Mouse (Mus musculus): ENCODE data around the gene Cbs.
A peak's percentile ranks its signal among the peaks of the same experiment; 100 is the strongest.
"Not testable (repeated sequence)": the region's sequence is repeated elsewhere in the genome, so short reads cannot be mapped to it uniquely, and the experiment has no call there.

Cbs gene

GRCm38 (mm10) chr17:31642913-31643312 is 5.9 kb upstream of the Cbs start:
- no peak for DNase-seq

GRCm38 (mm10) chr17:31642331-31642730 is 5.3 kb upstream of the Cbs start:
- DNase-seq, result no peak

- no peak for DNase-seq
Observed at GRCm38 (mm10) chr17:31639651-31640050, 2.6 kb upstream of the Cbs start.

GRCm38 (mm10) chr17:31637866-31638570 is 980 bp upstream of the Cbs start:
- DNase-seq, result peak in 1 of 2 experiments; percentile 30

- DNase-seq, result no peak
Observed at GRCm38 (mm10) chr17:31636277-31636941, 629 bp downstream of the Cbs start.

GRCm38 (mm10) chr17:31635781-31636180 is 1.3 kb downstream of the Cbs start:
- no peak for DNase-seq

- no peak for DNase-seq
Observed at GRCm38 (mm10) chr17:31634896-31635295, 2.1 kb downstream of the Cbs start.

- DNase-seq, result no peak
Observed at GRCm38 (mm10) chr17:31633007-31633406, 4.0 kb downstream of the Cbs start.

- DNase-seq, result no peak
Observed at GRCm38 (mm10) chr17:31631081-31631800, 5.8 kb downstream of the Cbs start.

- no peak for DNase-seq
Observed at GRCm38 (mm10) chr17:31627961-31628360, 9.1 kb downstream of the Cbs start.

- DNase-seq, result no peak
Observed at GRCm38 (mm10) chr17:31623101-31623500, 13.9 kb downstream of the Cbs start.

GRCm38 (mm10) chr17:31613086-31613755 is 23.8 kb downstream of the Cbs start:
- DNase-seq, result peak in 1 of 2 experiments; percentile 12

- no peak for DNase-seq
Observed at GRCm38 (mm10) chr17:31609895-31610294, 27.1 kb downstream of the Cbs start.

- DNase-seq, result not testable (repeated sequence)
Observed at GRCm38 (mm10) chr17:31609173-31609572, 27.9 kb downstream of the Cbs start.

GRCm38 (mm10) chr17:31607256-31607951 is 29.6 kb downstream of the Cbs start:
- DNase-seq, result no peak

GRCm38 (mm10) chr17:31606424-31606823 is 30.6 kb downstream of the Cbs start:
- no peak for DNase-seq

GRCm38 (mm10) chr17:31598593-31598992 is 38.4 kb downstream of the Cbs start:
- no peak for DNase-seq

- no peak for DNase-seq
Observed at GRCm38 (mm10) chr17:31597957-31598356, 39.1 kb downstream of the Cbs start.

- no peak for DNase-seq
Observed at GRCm38 (mm10) chr17:31595077-31595476, 42.0 kb downstream of the Cbs start.

- DNase-seq, result no peak
Observed at GRCm38 (mm10) chr17:31594590-31594989, 42.4 kb downstream of the Cbs start.

- no peak for DNase-seq
Observed at GRCm38 (mm10) chr17:31590846-31591245, 46.2 kb downstream of the Cbs start.

- DNase-seq, result no peak
Observed at GRCm38 (mm10) chr17:31588726-31589125, 48.3 kb downstream of the Cbs start.

- DNase-seq, result no peak
Observed at GRCm38 (mm10) chr17:31588115-31588514, 48.9 kb downstream of the Cbs start.
